Mouse (Mus musculus) CH12.LX (cell line): ENCODE results near the gene Ugt1a8.

Experiments used
- CTCF ChIP-seq, 2 experiments: IDR thresholded peaks in 1 of 2; conservative IDR thresholded peaks in 1 of 2; 2 replicates each; pipeline ENCODE4 v1.5.1; 2011 to 2012; ENCODE audit warnings: low read depth in 2 of 2, low read length in 2 of 2, improper control_type of control experiment in 1 of 2, inconsistent platforms in 1 of 2, mild to moderate bottlenecking in 1 of 2, moderate library complexity in 1 of 2
- E2F4 ChIP-seq: IDR thresholded peaks from 2 replicates; pipeline ENCODE4 v1.6.1; 2011; ENCODE audit warnings: low read depth, low read length, improper control_type of control experiment; ENCODE audit not compliant: insufficient replicate concordance
- EP300 ChIP-seq: IDR thresholded peaks from 2 replicates; pipeline ENCODE4 v1.6.1; 2011; ENCODE audit warnings: low read length, improper control_type of control experiment
- KAT2A ChIP-seq: IDR thresholded peaks from 2 replicates; pipeline ENCODE4 v1.6.1; 2012; ENCODE audit warnings: low read length, improper control_type of control experiment, inconsistent platforms; ENCODE audit not compliant: insufficient replicate concordance
- POLR2A ChIP-seq: IDR thresholded peaks from 2 replicates; pipeline ENCODE4 v1.6.1; 2011; ENCODE audit warnings: low read depth, mild to moderate bottlenecking, improper control_type of control experiment, low read length
- TCF12 ChIP-seq: IDR thresholded peaks from 2 replicates; pipeline ENCODE4 v1.6.1; 2014; ENCODE audit warnings: low read depth, mild to moderate bottlenecking, inconsistent platforms, low read length, improper control_type of control experiment

DNA sequence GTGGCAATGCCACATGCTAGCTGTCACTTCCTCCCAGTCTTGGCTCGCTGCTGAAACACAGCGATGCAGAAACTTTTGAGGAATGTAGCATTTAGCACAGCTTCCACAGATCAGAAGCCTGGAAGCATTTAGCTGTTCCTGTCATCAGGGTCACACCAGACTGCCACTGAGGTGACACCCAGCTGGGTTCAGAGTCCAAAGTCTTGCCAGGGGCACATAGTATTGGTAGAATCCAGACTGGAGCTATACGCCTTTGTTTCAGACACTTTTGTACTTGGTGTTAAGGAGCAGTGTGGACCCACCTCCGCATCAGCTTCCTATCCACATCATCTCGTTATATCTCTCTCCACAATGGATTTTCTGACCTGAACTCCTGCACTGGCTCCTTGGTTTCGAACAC lies 165.9 kb downstream of the Ugt1a8 start:
- TF ChIP-seq POLR2A, result no peak
- no peak for TF ChIP-seq EP300
- no peak for TF ChIP-seq CTCF (conservative IDR thresholded peaks at IDR 0.05 in 1 of 2, IDR thresholded peaks at IDR 0.05 in 1 of 2; ENCODE audit: low read depth in 2 of 2, low read length in 2 of 2)
- TF ChIP-seq TCF12, result no peak
- TF ChIP-seq E2F4, result no peak
- TF ChIP-seq KAT2A, result no peak
